Mouse (Mus musculus): ENCODE measurements around the gene Nop2. TPM values are rescaled to one million over a fixed set of nuclear protein-coding genes. Genes with fewer than 3 reads are reported as not detected.
"Not testable (repeated sequence)": the region's sequence is repeated elsewhere in the genome, so short reads cannot be mapped to it uniquely, and the experiment has no call there.

The Nop2 gene
- polyA plus RNA-seq, 1 experiment from 2014 or later: 45.3 TPM

DNA sequence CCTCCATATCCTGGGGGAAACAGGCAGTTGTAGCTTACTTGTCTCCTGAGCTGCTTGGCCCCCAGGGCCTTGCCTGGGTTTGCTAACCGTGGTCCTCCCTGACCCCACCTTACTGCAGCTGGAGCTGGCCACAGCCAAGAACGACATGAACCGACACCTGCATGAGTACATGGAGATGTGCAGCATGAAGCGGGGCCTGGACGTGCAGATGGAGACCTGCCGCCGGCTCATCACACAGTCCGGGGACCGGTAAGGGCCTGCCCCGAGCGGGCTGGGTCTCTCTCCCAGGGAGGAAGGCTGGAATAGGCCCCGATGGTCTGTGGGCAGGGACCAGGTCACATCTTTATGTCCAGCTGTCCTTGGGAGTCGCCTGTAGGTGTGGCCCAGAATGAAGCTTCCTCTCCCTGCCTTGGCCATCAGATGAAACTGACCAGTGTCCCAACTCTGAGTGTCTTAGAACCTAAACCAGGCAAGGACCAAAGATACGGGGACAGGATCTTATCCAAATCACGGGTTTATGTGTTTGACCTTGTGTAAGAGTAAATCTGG lies 27.3 kb downstream of the Nop2 start:
- no peak for ATAC-seq (ENCODE audit: low read depth)
- Histone ChIP-seq H3K4me1 (replicated peaks) (peaks cover 42% of the 10 kb centered on the region), H3K4me2 (no peak overlapping the region), H3K9ac (no peak overlapping the region), H3K27ac (replicated peaks) (no peak overlapping the region), H3K36me3 (peaks cover 67% of the 10 kb centered on the region), H3K4me3 (no peak overlapping the region), H3K9me3 (no peaks in the 10 kb centered on the region), H3K27me3 (no peaks in the 10 kb centered on the region)
- WGBS: 86% methylated on average over 15 of the region's 15 CpGs

DNA sequence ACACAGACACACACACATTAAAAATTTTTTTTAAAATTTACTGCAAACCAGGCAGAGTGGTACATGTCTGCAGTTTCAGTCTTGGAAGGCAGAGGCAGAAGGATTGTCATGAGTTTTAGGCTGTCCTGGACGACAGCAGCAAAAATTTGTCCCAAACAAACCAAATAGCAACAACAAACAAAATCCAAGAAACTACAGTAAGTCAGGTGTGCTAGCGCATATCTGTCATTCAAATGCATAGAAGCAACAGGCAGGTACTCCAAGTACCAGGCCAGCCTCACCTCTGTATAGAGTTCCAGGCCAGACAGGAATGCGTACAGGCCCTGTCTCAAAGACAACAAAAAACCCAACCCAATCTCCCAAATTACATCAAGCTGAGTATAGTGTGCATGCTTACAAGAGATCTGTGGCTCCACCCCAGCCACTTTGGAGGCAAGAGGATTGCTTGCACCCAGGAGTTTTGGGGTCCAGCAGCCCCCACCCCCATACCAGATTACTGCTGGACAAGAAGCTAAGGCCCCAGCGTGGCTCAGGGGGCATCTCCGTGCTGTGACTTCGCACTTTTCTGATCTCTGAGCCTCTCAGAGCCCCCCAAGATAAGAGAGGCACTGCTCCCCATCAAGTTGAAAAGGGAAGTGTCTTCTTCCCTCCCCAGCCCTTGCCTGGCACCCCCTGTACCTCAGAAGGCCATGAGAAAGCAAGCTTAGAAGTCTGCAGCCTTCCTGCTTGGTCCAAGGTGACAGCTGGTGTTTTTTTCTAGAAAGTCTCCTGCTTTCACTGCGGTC lies 28.3 kb downstream of the Nop2 start:
- no peak overlapping the region for H3K4me3 ChIP-seq
- H3K27ac ChIP-seq (replicated peaks): peak overlapping the region; percentile 3; the same call in 1 of the 2 replicates
- WGBS: 87% methylated on average over 7 of the region's 7 CpGs
- H3K4me1 ChIP-seq (replicated peaks): peaks cover 47% of the 10 kb centered on the region
- no peaks in the 10 kb centered on the region for H3K27me3 ChIP-seq
- H3K9ac ChIP-seq: no peak overlapping the region
- no peaks in the 10 kb centered on the region for H3K9me3 ChIP-seq
- H3K4me2 ChIP-seq: no peak overlapping the region
- no peak for ATAC-seq (ENCODE audit: low read depth)
- H3K36me3 ChIP-seq: peaks cover 65% of the 10 kb centered on the region

DNA sequence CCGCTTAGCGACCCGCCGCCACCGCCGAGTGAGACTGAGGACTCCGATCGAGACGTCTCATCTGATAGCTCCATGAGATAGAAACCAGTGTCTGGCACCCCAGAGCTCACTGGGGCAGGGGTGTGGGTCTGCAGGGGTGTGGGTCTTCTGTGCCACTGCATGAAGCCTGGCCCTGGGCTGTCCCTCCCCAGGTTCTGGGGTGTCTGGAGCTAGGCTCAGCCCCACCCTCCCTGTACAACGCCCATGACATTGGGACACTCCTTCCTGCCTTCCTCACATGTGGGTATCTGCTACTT lies 28.8 kb downstream of the Nop2 start:
- ATAC-seq (ENCODE audit: low read depth): no peak
- no peak overlapping the region for H3K4me2 ChIP-seq
- H3K9ac ChIP-seq: no peak overlapping the region
- peaks cover 63% of the 10 kb centered on the region for H3K36me3 ChIP-seq
- 62% methylated on average over 10 of the region's 10 CpGs for WGBS
- no peak overlapping the region for H3K4me3 ChIP-seq
- H3K27ac ChIP-seq (replicated peaks): no peak overlapping the region
- H3K27me3 ChIP-seq: no peaks in the 10 kb centered on the region
- H3K4me1 ChIP-seq (replicated peaks): peaks cover 47% of the 10 kb centered on the region
- H3K9me3 ChIP-seq: no peaks in the 10 kb centered on the region

DNA sequence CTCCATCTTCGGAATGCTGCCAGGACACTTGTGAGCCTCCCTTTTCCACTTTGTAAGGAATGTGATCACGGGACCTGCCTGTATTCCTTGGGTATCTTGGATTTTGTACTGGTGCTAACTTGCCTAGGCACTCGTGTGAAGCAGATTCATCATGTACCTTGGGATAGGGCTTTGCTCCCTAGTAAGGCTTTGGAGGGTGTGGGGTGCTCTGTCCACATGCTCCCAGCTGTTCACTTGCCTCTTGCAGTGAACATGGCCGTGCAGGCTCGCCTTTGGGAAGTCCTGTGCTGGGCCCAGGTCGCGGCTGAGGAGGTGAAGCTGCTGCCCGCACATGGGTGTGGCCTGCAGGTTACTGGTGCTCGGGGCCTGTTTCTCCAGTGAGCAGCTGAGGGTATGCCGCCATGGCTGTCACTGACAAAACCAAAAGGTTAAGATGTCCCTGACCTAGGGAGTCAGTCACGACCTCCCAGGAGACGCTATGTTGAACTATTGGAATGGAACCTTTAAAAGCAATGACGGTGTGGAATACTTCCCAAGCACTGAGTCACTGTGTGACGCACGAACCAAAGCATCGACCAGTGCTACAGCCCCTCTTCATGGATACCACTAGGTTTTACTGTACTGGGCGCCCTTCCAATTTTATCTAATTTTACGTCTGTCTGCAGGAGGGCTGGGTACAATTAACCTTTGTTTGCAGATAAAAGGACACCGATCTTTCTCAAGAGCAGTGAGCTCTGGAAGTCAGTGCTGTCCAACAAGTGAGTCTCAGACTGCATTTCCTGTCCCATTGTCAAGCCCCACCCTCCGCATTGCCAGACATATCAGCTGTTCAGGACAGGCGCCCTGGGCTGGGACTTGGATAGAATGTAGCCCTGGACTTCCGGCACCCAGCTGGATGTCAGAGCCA lies 29.4 kb downstream of the Nop2 start:
- no peak for ATAC-seq (ENCODE audit: low read depth)
- Histone ChIP-seq H3K9ac (no peak overlapping the region), H3K36me3 (peaks cover 57% of the 10 kb centered on the region), H3K27ac (replicated peaks) (no peak overlapping the region), H3K4me1 (replicated peaks) (peaks cover 52% of the 10 kb centered on the region), H3K27me3 (no peaks in the 10 kb centered on the region), H3K4me3 (no peak overlapping the region), H3K4me2 (no peak overlapping the region), H3K9me3 (no peaks in the 10 kb centered on the region)
- 14% methylated on average over 22 of the region's 22 CpGs for WGBS

DNA sequence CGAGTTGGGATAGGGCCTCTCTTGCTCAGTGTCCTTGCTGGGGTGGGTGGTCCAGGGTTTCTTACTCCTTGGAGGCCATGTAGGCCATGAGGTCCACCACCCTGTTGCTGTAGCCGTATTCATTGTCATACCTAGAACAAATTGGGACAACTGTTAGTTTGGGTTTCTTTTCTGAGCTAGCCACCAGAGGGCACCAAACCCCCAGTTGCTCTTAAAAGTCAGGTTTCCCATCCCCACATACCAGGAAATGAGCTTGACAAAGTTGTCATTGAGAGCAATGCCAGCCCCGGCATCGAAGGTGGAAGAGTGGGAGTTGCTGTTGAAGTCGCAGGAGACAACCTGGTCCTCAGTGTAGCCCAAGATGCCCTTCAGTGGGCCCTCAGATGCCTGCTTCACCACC lies 30.3 kb downstream of the Nop2 start:
- H3K9me3 ChIP-seq; H3K4me2 ChIP-seq; H3K27ac ChIP-seq (replicated peaks); H3K9ac ChIP-seq; ATAC-seq (ENCODE audit: low read depth); H3K27me3 ChIP-seq; H3K4me3 ChIP-seq: not testable (repeated sequence)
- WGBS: 11% methylated on average over 4 of the region's 5 CpGs
- peaks cover 53% of the 10 kb centered on the region for H3K36me3 ChIP-seq
- peaks cover 55% of the 10 kb centered on the region for H3K4me1 ChIP-seq (replicated peaks)

DNA sequence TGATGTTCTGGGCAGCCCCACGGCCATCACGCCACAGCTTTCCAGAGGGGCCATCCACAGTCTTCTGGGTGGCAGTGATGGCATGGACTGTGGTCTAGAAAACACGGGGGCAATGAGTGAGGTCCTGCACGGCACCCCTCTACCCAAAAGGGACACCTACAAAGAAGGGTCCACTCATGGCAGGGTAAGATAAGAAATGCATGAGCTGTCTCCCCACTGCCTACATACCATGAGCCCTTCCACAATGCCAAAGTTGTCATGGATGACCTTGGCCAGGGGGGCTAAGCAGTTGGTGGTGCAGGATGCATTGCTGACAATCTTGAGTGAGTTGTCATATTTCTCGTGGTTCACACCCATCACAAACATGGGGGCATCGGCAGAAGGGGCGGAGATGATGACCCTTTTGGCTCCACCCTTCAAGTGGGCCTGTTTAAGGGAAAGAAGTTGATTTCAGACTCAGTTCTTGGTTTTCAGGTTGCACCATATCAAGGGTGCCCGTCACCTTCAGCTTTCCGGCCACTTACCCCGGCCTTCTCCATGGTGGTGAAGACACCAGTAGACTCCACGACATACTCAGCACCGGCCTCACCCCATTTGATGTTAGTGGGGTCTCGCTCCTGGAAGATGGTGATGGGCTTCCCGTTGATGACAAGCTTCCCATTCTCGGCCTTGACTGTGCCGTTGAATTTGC lies 31.1 kb downstream of the Nop2 start:
- not testable (repeated sequence) for H3K27ac ChIP-seq (replicated peaks); H3K4me3 ChIP-seq; H3K4me2 ChIP-seq; H3K27me3 ChIP-seq; ATAC-seq (ENCODE audit: low read depth); H3K9me3 ChIP-seq; H3K9ac ChIP-seq
- WGBS: 78% methylated on average over 12 of the region's 16 CpGs
- H3K36me3 ChIP-seq: peaks cover 54% of the 10 kb centered on the region
- H3K4me1 ChIP-seq (replicated peaks): peaks cover 55% of the 10 kb centered on the region

DNA sequence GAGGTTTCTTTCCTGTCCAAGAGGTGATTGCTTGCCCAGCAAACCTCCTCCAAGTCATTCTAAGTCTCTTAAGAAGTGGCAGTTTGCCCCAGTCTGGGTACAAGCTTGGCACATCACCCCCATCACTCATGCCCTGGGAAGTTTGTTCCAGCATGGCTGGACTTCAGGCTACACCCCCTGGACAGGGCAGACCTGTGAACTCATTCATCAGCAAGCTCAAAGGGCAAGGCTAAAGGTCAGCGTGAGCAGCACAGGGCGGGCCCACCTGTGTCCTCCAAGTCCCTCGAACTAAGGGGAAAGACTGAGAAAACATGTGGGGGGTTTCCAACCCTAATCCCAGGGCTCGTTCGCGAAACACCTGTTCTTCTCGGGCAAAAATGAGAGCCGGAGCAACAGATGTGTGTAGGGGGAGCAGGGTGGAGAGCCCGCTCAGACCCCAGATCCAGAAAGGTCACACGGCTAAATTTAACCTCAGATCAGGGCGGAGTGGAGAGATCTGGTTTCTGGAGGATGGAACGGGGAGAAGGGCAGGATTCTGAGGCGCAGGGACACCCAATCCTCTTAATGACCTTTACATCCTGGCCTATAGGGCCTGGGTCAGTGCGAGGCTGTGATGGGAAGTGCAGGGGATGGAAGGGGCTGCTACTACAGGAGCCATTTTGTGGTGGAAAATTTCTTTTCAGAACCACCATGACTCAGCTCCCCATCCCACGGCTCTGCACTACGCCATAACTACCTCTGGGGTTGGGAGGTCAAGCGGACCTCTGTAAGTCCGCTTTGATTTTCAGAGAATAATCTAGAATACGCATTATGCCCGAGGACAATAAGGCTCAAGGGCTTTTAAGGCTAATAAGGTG lies 32.3 kb downstream of the Nop2 start:
- Histone ChIP-seq H3K4me1 (replicated peaks) (peaks cover 53% of the 10 kb centered on the region), H3K4me3 (peak overlapping the region; percentile 98), H3K9me3 (no peaks in the 10 kb centered on the region), H3K4me2 (peak overlapping the region; percentile 97), H3K27ac (replicated peaks) (peak overlapping the region; percentile 95), H3K36me3 (peaks cover 57% of the 10 kb centered on the region), H3K27me3 (no peaks in the 10 kb centered on the region), H3K9ac (peak overlapping the region; percentile 97)
- no peak for ATAC-seq (ENCODE audit: low read depth)
- 7% methylated on average over 20 of the region's 20 CpGs for WGBS

DNA sequence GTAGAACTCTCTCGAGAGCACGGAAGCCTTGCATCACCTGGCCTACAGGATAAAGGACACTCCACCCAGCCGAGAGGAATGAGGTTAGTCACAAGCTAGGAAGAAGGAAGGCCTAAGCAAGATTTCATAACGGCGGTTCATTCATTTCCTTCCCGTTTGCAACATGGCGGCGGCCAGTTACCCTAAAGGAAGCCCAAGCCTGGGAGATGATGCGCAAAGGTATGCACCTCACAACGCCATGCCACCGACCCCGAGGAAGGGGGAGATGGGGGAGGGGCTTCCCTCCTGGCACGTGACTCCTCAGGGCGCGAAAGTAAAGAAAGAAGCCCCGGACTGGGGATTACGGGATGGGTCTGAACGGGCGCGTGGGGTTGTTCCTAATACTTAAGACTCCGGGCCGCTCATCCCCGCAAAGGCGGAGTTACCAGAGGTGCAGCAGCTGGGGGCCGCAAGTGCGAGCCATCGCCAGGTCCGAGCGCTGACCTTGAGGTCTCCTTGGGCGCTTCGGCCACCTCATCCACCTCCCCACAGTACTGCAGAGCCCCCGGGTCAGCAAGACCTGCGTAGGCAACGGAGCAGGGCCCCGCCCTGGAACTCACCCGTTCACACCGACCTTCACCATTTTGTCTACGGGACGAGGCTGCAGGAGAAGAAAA lies 33.1 kb downstream of the Nop2 start:
- H3K4me1 ChIP-seq (replicated peaks): peaks cover 53% of the 10 kb centered on the region
- 0% methylated on average over 39 of the region's 39 CpGs for WGBS
- peaks cover 57% of the 10 kb centered on the region for H3K36me3 ChIP-seq

DNA sequence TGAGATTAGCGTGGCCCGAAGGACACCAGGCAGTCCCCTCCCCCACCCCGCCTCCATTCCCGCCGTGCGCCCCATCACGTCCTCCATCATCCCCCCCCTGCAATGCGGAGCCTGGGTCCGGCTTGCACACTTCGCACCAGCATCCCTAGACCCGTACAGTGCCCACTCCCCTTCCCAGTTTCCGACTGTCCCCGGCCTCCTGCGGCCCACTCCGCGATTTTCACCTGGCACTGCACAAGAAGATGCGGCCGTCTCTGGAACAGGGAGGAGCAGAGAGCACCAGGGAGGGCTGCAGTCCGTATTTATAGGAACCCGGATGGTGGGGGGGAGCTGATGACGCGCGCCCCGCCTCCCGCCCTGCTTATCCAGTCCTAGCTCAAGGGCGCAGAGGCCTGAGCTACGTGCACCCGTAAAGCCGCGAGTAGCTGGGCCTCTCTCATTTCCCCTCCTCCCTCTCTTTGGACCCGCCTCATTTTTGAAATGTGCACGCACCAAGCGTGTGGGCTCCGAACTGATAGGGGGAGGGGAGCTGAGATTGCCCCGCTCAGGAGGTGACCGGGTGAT lies 33.7 kb downstream of the Nop2 start:
- 2% methylated on average over 36 of the region's 36 CpGs for WGBS
- ATAC-seq (ENCODE audit: low read depth): peak; percentile 93
- Histone ChIP-seq H3K27ac (replicated peaks) (peak overlapping the region; percentile 95), H3K36me3 (peaks cover 57% of the 10 kb centered on the region), H3K4me1 (replicated peaks) (peaks cover 53% of the 10 kb centered on the region), H3K4me3 (peak overlapping the region; percentile 98), H3K9me3 (no peaks in the 10 kb centered on the region), H3K4me2 (peak overlapping the region; percentile 97), H3K9ac (peak overlapping the region; percentile 97), H3K27me3 (no peaks in the 10 kb centered on the region)

More for the DNA sequence above, 33.1 kb downstream of the Nop2 start:
- Histone ChIP-seq H3K9ac (peak overlapping the region; percentile 97), H3K9me3 (no peaks in the 10 kb centered on the region), H3K4me2 (peak overlapping the region; percentile 97), H3K27me3 (no peaks in the 10 kb centered on the region), H3K4me3 (peak overlapping the region; percentile 98), H3K27ac (replicated peaks) (peak overlapping the region; percentile 95)
- ATAC-seq (ENCODE audit: low read depth): peak; percentile 55

DNA sequence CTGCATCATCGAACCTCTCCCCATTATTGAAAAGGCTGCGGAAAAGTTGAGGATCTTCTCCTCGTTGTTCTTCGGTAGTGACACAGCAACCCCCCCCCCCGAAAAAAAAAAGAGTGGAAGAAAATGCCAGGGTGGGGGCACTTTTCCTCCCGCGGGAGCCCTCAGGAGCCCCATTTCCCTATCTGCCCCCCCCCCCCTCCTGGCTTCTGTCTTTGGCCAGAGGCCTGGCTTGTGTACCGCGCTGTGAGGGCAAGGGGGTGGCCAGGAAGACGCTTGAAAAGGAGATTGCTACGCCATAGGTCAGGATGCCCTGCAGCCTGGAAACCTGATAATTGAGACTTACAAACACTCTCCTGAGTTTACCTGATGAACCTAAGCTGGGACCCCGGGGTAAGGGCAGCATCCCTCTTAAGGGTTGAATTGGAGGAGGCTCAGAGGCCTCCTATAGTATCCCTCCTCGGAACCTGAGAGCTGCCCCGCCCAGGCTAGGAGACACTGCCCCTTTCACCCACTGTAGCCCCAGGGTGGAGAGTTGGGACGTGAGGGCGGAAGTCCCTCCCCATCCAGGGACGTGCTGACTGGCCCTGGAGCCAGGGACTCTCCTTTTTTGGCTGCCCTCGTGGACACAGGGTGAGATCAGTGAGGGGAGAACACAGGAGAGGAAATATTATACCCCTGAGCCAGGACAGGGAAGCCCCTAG lies 34.5 kb downstream of the Nop2 start, which contains the start of gene Gapdh:
Gapdh (minus strand) TSS at position 417 of the 701 bp plus-strand sequence.
- ATAC-seq (ENCODE audit: low read depth): peak; percentile 18
- Histone ChIP-seq H3K36me3 (peaks cover 57% of the 10 kb centered on the region), H3K9me3 (no peaks in the 10 kb centered on the region), H3K4me2 (peak within 1 kb of the TSS; percentile 97), H3K9ac (peak within 1 kb of the TSS; percentile 97), H3K4me1 (replicated peaks) (peaks cover 47% of the 10 kb centered on the region), H3K27ac (replicated peaks) (peak within 1 kb of the TSS; percentile 95), H3K4me3 (peak within 1 kb of the TSS; percentile 98), H3K27me3 (no peaks in the 10 kb centered on the region)
- WGBS: under 1% methylated on average over 18 of the region's 18 CpGs

Measured in neural tube, embryonic 13.5 days (tissue).